Mouse (Mus musculus) G1E (cell line): ENCODE results near the gene Diras1. TPM values are rescaled to one million over a fixed set of nuclear protein-coding genes. Genes with fewer than 3 reads are reported as not detected.
"Not testable (repeated sequence)": the region's sequence is repeated elsewhere in the genome, so short reads cannot be mapped to it uniquely, and the experiment has no call there.

Experiments used
- ATAC-seq: 2 replicates; pipeline ENCODE4 v1.8.0; 2016; ENCODE audit warnings: mild to moderate bottlenecking; ENCODE audit not compliant: insufficient number of reproducible peaks, poor library complexity, low FRiP score, severe bottlenecking; ENCODE audit errors: extremely low read depth
- DNase-seq: peaks from one replicate; pipeline ENCODE4 v3.0.0; 2012; ENCODE audit warnings: low spot score
- H3K27me3 ChIP-seq: 2 replicates; pipeline ENCODE4 v1.6.1; 2012; ENCODE audit warnings: mild to moderate bottlenecking, low read length, inconsistent platforms; ENCODE audit not compliant: insufficient read depth
- H3K36me3 ChIP-seq: replicated peaks from 2 replicates; pipeline ENCODE3; 2012; ENCODE audit warnings: mild to moderate bottlenecking, inconsistent platforms
- H3K4me1 ChIP-seq: 2 replicates; pipeline ENCODE4 v1.6.1; 2012; ENCODE audit warnings: low read depth, low read length, inconsistent platforms, mixed read lengths; ENCODE audit not compliant: insufficient read depth
- H3K4me3 ChIP-seq: 2 replicates; pipeline ENCODE4 v1.5.1; 2012; ENCODE audit warnings: low read depth, mild to moderate bottlenecking, inconsistent platforms, low read length, moderate library complexity, mixed read lengths
- H3K9me3 ChIP-seq: replicated peaks from 2 replicates; pipeline ENCODE4 v1.6.1; 2012; ENCODE audit warnings: inconsistent platforms
- CTCF ChIP-seq: IDR thresholded peaks from 2 replicates; pipeline ENCODE4 v1.5.1; 2012; ENCODE audit warnings: low read depth, low read length, inconsistent platforms, mixed read lengths
- GATA1 ChIP-seq: IDR thresholded peaks from 2 replicates; pipeline ENCODE4 v1.6.1; 2012; ENCODE audit warnings: borderline replicate concordance, low read length, inconsistent platforms, mixed read lengths
- GATA2 ChIP-seq: IDR thresholded peaks from 2 replicates; pipeline ENCODE4 v1.6.1; 2012; ENCODE audit warnings: low read depth, low read length, inconsistent platforms, borderline replicate concordance
- POLR2AphosphoS5 ChIP-seq: IDR thresholded peaks from 2 replicates; pipeline ENCODE4 v1.6.1; 2012; ENCODE audit warnings: low read depth, low read length, inconsistent platforms; ENCODE audit not compliant: insufficient replicate concordance
- TAL1 ChIP-seq: conservative IDR thresholded peaks from 2 replicates; pipeline ENCODE4 v1.6.1; 2012; ENCODE audit warnings: low read depth, low read length, inconsistent platforms, mixed read lengths
- polyA plus RNA-seq: library from polyadenylated mRNA; stranded (reverse); fragments of >175 nt; gene quantifications from 2 replicates; pipeline ENCODE4 v1.2.3, GENCODE M21; 2012
- total RNA-seq, 2 experiments: library from RNA; stranded (forward) in 1 of 2; stranded (reverse) in 1 of 2; fragments of 200-1000 nt in 1 of 2; fragments of >200 nt in 1 of 2; fragmentation: Nextera tagmentation in 1 of 2; gene quantifications; 2 replicates each; pipeline ENCODE4 v1.2.3; 2014 to 2017

The Diras1 gene
- total and polyA plus RNA-seq, 3 experiments = 0.02 to 0.44 TPM; not detected in 1

DNA sequence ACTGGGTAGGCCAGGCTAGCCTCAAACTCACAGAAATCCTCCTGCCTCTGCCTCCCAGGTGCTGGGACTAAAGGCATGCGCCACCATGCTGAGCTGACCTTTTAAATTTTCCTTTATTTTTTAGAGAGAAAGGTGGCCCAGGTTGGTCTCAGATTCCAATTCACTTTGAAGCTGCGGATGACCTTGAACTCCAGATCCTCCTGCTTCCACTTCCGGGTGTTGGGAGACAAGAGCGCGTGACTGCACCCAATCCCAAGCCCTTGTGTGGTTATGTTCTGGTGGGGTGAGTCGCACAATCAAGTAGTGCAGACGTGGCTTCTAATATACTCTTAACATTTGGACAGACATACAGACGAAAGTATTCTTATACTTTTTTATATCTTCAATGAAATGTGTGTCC lies 29.0 kb downstream of the Diras1 start:
- Histone ChIP-seq H3K4me1 (peaks cover 39% of the 10 kb centered on the region), H3K4me3 (no peak overlapping the region), H3K27me3 (peaks cover 38% of the 10 kb centered on the region; the same call in 1 of the 2 replicates), H3K9me3 (no peaks in the 10 kb centered on the region), H3K36me3 (no peaks in the 10 kb centered on the region)
- no peak for DNase-seq
- ATAC-seq = no peak
- no peak for TF ChIP-seq POLR2AphosphoS5
- TF ChIP-seq CTCF = no peak
- TF ChIP-seq GATA1 = no peak
- no peak for TF ChIP-seq GATA2
- TF ChIP-seq TAL1 = no peak

DNA sequence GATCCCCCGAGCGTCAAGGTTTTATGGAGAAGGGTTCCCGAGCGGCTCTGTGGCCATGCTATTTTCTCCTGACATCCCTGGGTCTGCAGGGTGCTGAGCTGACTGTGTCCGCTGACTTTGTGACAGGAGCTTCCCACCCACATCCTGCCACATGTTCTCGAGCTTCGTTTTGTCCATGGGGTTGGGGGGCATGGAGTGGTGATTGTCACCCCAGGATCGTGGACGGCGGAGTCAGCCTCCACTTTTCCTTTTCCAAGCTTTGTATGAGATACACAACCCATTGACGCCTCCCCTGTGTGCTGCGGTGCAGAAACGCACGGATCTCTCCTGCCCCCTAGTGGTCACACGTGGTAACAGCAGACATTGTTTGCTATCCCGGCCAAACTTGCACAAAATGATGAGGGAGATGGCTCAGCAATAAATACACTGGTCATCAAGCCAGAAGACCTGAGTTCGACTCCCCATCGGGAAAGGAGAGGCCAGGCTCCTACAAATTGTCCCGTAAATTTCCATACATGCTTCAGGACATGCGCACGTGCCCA lies 30.3 kb downstream of the Diras1 start:
- ATAC-seq = no peak
- Histone ChIP-seq H3K27me3 (peaks cover 35% of the 10 kb centered on the region; the same call in 1 of the 2 replicates), H3K9me3 (no peaks in the 10 kb centered on the region), H3K36me3 (no peaks in the 10 kb centered on the region), H3K4me3 (no peak overlapping the region), H3K4me1 (peaks cover 26% of the 10 kb centered on the region)
- DNase-seq = peak; percentile 63
- TF ChIP-seq GATA2 = no peak
- peak; percentile 99 for TF ChIP-seq CTCF

DNA sequence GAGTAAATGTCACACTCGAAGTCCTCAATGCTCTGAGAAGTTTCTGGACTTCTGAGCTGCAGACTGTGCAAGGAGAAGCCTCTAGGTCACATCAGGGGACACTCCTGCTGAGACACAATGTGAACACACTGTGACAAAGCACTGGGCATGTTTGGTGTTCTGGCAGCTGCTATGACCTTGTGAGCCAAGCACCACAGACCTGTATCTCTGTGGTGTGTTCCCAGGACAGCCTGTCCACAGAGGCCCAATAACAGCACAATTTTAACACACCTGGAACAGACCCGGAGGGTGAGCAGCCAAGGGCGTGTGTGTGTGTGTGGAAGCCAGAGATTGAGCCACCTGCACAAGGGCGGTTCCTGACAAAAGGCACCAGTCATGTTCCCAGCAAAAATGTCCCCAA lies 30.8 kb downstream of the Diras1 start:
- Histone ChIP-seq H3K9me3 (no peaks in the 10 kb centered on the region), H3K4me1 (peaks cover 20% of the 10 kb centered on the region), H3K36me3 (no peaks in the 10 kb centered on the region), H3K4me3 (no peak overlapping the region), H3K27me3 (peaks cover 38% of the 10 kb centered on the region; the same call in 1 of the 2 replicates)
- DNase-seq = no peak
- ATAC-seq = no peak
- TF ChIP-seq GATA2 = no peak

DNA sequence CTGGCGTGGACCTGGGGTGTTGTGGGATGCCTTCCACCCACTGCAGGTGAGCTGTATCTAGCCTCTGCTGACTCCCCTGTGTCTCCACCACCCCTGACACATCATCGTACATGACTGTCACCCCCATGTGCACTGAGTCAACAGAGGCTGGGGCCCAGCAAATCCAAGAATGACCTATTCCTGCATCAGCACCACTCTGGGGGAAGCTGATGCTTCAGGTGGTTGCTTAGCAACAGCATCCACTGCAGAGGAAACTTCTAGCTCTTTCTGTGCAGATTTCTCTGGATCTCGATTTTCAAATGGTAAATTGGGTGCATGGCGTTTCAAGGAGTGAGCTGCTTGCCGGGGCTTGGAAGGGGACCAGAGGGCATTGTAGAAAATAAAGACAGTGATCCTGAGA lies 32.2 kb downstream of the Diras1 start:
- ATAC-seq = no peak
- H3K36me3 ChIP-seq = no peaks in the 10 kb centered on the region

DNA sequence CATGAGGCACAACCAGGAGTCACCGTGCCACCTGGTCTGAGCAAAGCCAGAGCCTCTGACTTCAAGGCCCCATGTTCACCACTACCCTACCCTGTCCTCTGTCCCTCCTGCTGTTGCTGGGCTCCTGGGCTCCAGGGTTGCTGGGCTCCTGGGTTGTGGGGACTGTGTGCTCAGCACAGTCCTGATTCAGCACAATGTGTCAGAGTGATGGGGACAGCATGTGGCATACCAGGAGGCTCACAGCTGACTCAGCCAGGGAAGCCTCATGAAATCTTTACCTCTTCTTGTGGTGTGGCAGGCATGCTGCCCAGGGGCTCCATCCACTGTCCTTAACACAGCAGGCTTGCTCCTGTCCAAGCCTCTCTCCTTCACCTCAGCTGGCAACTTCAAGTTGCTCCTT lies 33.5 kb downstream of the Diras1 start:
- Histone ChIP-seq H3K4me3 (no peak overlapping the region), H3K4me1 (peaks cover 12% of the 10 kb centered on the region), H3K36me3 (no peaks in the 10 kb centered on the region), H3K27me3 (peaks cover 49% of the 10 kb centered on the region), H3K9me3 (no peaks in the 10 kb centered on the region)
- DNase-seq (no peak), ATAC-seq (no peak)
- TF ChIP-seq CTCF (no peak), GATA1 (no peak), POLR2AphosphoS5 (no peak), GATA2 (no peak), TAL1 (no peak)

More for the DNA sequence above, 32.2 kb downstream of the Diras1 start:
- DNase-seq = no peak
- TF ChIP-seq TAL1 (no peak), GATA1 (no peak), CTCF (no peak), POLR2AphosphoS5 (no peak), GATA2 (no peak)
- peaks cover 11% of the 10 kb centered on the region for H3K4me1 ChIP-seq
- no peaks in the 10 kb centered on the region for H3K9me3 ChIP-seq
- peaks cover 46% of the 10 kb centered on the region for H3K27me3 ChIP-seq
- H3K4me3 ChIP-seq = no peak overlapping the region

DNA sequence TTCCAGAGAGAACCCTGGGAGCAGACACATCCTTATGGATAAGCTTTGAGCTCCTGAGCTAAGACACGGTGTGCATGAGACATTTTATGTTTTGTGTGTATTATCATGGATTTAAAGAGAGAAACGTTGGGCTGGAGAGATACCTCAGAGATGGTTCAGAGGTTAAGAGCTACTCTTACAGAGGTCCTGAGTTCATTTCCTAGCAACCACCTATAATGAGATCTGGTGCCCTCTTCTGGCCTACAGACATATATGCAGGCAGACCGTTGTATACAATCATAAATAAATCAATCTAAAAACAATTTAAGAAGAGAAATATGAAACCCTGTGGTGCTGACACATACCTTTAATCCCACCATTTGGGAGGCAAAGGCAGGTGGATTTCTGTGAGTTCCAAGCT lies 34.5 kb downstream of the Diras1 start:
- H3K4me3 ChIP-seq = no peak overlapping the region
- H3K9me3 ChIP-seq = no peaks in the 10 kb centered on the region
- ATAC-seq = no peak
- DNase-seq = no peak
- peaks cover 55% of the 10 kb centered on the region for H3K27me3 ChIP-seq
- no peaks in the 10 kb centered on the region for H3K36me3 ChIP-seq
- peaks cover 12% of the 10 kb centered on the region for H3K4me1 ChIP-seq
- TF ChIP-seq CTCF = peak; percentile 21; the same call in 1 of the 2 replicates
- no peak for TF ChIP-seq GATA1

DNA sequence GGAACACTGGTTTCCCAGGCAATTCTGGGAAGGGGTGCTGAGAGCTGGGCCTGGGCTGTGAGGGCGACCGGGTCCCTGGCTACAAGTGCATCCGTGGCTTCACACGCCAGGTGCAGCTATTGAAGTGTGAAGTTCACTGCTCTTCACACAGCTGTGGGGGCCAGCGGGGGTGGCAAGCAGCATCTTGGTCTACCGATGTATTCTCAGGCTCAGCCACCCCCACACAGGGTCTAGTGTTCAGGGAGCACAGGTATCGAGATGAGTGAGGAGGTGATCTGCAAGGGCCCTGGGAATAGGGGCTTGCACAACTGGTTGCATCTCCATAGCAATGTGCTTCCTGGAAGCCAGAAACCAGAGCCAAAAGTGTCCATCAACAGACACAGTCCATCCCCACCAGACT lies 35.1 kb downstream of the Diras1 start:
- Histone ChIP-seq H3K4me1 (peaks cover 14% of the 10 kb centered on the region), H3K27me3 (peaks cover 61% of the 10 kb centered on the region), H3K4me3 (no peak overlapping the region), H3K36me3 (no peaks in the 10 kb centered on the region), H3K9me3 (no peaks in the 10 kb centered on the region)
- no peak for DNase-seq
- no peak for TF ChIP-seq CTCF
- no peak for TF ChIP-seq TAL1
- TF ChIP-seq POLR2AphosphoS5 = no peak
- TF ChIP-seq GATA2 = no peak
- ATAC-seq = no peak

DNA sequence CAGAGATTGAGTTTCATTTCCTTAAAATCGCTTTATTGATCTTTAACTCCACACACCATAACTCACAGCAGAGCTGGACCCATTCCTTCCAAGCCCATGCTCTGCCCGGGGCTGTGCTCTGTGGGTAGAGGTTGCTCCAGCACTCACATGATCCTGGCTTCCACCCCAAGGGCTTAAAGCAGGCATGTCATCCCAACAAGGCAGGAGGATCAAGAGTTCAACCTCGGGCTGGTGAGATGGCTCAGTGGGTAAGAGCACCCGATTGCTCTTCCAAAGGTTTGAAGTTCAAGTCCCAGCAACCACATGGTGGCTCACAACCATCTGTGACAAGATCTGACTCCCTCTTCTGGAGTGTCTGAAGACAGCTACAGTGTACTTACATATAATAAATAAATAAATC lies 35.6 kb downstream of the Diras1 start:
- not testable (repeated sequence) for H3K4me1 ChIP-seq

More for the DNA sequence above, 35.6 kb downstream of the Diras1 start:
- H3K4me3 ChIP-seq, ATAC-seq, H3K36me3 ChIP-seq, H3K9me3 ChIP-seq, DNase-seq: not testable (repeated sequence)
- H3K27me3 ChIP-seq = peaks cover 63% of the 10 kb centered on the region
